Mouse (Mus musculus): ENCODE data around the gene Msh6. TPM values are rescaled to one million over a fixed set of nuclear protein-coding genes. Genes with fewer than 3 reads are reported as not detected.
"Not testable (repeated sequence)": the region's sequence is repeated elsewhere in the genome, so short reads cannot be mapped to it uniquely, and the experiment has no call there.

Msh6 gene
- 41.0 and 46.9 TPM in 2 replicates for polyA plus RNA-seq (2015; fragmentation: Nextera tagmentation; extraction: Ambion mirVana)

DNA sequence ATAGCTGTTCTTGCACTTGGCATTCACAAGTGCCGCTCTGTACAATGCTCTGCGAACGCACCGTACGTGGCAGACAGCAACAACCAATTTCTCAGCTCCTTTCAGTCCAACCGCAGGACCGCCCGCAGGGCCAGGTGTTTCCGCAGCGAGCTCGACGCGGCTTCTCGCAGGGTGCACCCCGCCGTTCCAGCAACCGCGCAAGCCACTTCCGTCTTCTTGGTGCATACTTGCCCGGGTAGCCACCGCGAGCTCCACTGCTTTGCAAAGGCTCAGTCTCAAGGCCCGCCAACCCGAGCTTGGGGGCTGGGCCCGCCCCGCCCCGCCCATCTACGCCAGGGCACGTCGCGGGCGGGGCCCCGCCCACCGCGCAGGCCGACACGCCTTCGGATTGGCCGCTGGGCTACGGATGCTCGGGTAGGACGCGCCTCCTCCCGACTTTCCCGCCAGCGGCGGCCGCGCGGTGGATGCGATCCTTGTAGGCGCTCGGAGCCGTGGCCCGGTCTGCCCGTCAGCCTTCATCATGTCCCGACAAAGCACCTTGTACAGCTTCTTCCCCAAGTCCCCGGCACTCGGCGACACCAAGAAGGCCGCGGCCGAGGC, at the start of gene Msh6:
Gene Msh6 (plus strand): TSS at position 434 of the 600 bp plus-strand sequence.
- no peaks in the 10 kb centered on the region for H3K9me3 ChIP-seq (ENCODE audit: control insufficient read depth, low read length)
- H3K4me2 ChIP-seq (ENCODE audit: low read length): peak within 1 kb of the TSS; percentile 79
- peaks cover 17% of the 10 kb centered on the region for H3K4me1 ChIP-seq (replicated peaks; ENCODE audit: control insufficient read depth, insufficient read depth, low read length)
- peak within 1 kb of the TSS; percentile 97 for H3K4me3 ChIP-seq (replicated peaks; ENCODE audit: low read length)
- peak within 1 kb of the TSS; percentile 91 for H3K27ac ChIP-seq (ENCODE audit: low read length)
- H3K27me3 ChIP-seq (replicated peaks; ENCODE audit: control insufficient read depth, insufficient read depth, low read length): no peaks in the 10 kb centered on the region
- H3K36me3 ChIP-seq (ENCODE audit: control insufficient read depth, insufficient read depth): no peaks in the 10 kb centered on the region
- peak within 1 kb of the TSS; percentile 91 for H3K9ac ChIP-seq (replicated peaks; ENCODE audit: low read depth, low read length)
- WGBS: 0% methylated on average over 63 of the region's 63 CpGs
- ATAC-seq: peak; percentile 99

GRCm38 (mm10) chr17:87934326-87934725, 40.5 kb upstream of the Msh6 start:
- Histone ChIP-seq H3K27ac (ENCODE audit: low read length) (no peak overlapping the region), H3K36me3 (ENCODE audit: control insufficient read depth, insufficient read depth) (no peaks in the 10 kb centered on the region), H3K4me2 (ENCODE audit: low read length) (no peak overlapping the region), H3K4me1 (replicated peaks; ENCODE audit: control insufficient read depth, insufficient read depth, low read length) (no peaks in the 10 kb centered on the region), H3K9ac (replicated peaks; ENCODE audit: low read depth, low read length) (no peak overlapping the region), H3K27me3 (replicated peaks; ENCODE audit: control insufficient read depth, insufficient read depth, low read length) (no peaks in the 10 kb centered on the region), H3K4me3 (replicated peaks; ENCODE audit: low read length) (no peak overlapping the region), H3K9me3 (ENCODE audit: control insufficient read depth, low read length) (no peaks in the 10 kb centered on the region)
- 87% methylated on average over 10 of the region's 10 CpGs for WGBS
- ATAC-seq: no peak

DNA sequence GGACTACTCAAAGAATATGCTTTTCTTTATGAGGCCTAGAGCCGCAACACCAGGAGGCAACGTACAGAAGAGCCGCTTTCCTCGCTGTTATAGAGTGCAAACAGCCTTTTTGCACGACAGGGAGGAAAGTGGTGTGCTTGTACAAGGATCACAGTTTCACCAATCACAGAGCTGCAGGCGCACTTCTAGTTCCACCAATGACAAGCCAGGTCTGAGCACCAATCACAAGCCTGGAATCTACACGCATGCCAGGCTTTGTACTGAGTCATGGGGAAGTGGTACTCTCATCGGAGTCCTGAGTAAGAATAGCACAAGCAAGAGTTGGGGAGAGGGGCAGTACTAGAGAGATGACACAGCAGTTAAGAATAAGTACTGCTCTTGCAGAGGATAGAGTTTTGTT, 40.1 kb upstream of the Msh6 start:
- Histone ChIP-seq H3K9ac (replicated peaks; ENCODE audit: low read depth, low read length) (no peak overlapping the region), H3K4me2 (ENCODE audit: low read length) (no peak overlapping the region), H3K27me3 (replicated peaks; ENCODE audit: control insufficient read depth, insufficient read depth, low read length) (no peaks in the 10 kb centered on the region), H3K4me1 (replicated peaks; ENCODE audit: control insufficient read depth, insufficient read depth, low read length) (no peaks in the 10 kb centered on the region), H3K27ac (ENCODE audit: low read length) (no peak overlapping the region), H3K4me3 (replicated peaks; ENCODE audit: low read length) (no peak overlapping the region), H3K36me3 (ENCODE audit: control insufficient read depth, insufficient read depth) (no peaks in the 10 kb centered on the region), H3K9me3 (ENCODE audit: control insufficient read depth, low read length) (no peaks in the 10 kb centered on the region)
- 90% methylated on average over 8 of the region's 8 CpGs for WGBS
- ATAC-seq: no peak

- no peak overlapping the region for H3K4me3 ChIP-seq (replicated peaks; ENCODE audit: low read length)
- H3K27me3 ChIP-seq (replicated peaks; ENCODE audit: control insufficient read depth, insufficient read depth, low read length): no peaks in the 10 kb centered on the region
- H3K36me3 ChIP-seq (ENCODE audit: control insufficient read depth, insufficient read depth): no peaks in the 10 kb centered on the region
- no peak overlapping the region for H3K27ac ChIP-seq (ENCODE audit: low read length)
- no peaks in the 10 kb centered on the region for H3K9me3 ChIP-seq (ENCODE audit: control insufficient read depth, low read length)
- WGBS: 81% methylated on average over 4 of the region's 4 CpGs
- no peak overlapping the region for H3K4me2 ChIP-seq (ENCODE audit: low read length)
- no peaks in the 10 kb centered on the region for H3K4me1 ChIP-seq (replicated peaks; ENCODE audit: control insufficient read depth, insufficient read depth, low read length)
- no peak overlapping the region for H3K9ac ChIP-seq (replicated peaks; ENCODE audit: low read depth, low read length)
- ATAC-seq: no peak
Observed at GRCm38 (mm10) chr17:87936156-87936555, 38.7 kb upstream of the Msh6 start.

- H3K9me3 ChIP-seq (ENCODE audit: control insufficient read depth, low read length): no peaks in the 10 kb centered on the region
- H3K27me3 ChIP-seq (replicated peaks; ENCODE audit: control insufficient read depth, insufficient read depth, low read length): no peaks in the 10 kb centered on the region
- H3K36me3 ChIP-seq (ENCODE audit: control insufficient read depth, insufficient read depth): no peaks in the 10 kb centered on the region
- ATAC-seq: peak; percentile 77
- H3K9ac ChIP-seq (replicated peaks; ENCODE audit: low read depth, low read length): no peak overlapping the region
- no peak overlapping the region for H3K4me2 ChIP-seq (ENCODE audit: low read length)
- no peaks in the 10 kb centered on the region for H3K4me1 ChIP-seq (replicated peaks; ENCODE audit: control insufficient read depth, insufficient read depth, low read length)
- no peak overlapping the region for H3K27ac ChIP-seq (ENCODE audit: low read length)
- no peak overlapping the region for H3K4me3 ChIP-seq (replicated peaks; ENCODE audit: low read length)
- WGBS: 47% methylated on average over 16 of the region's 16 CpGs
Observed at GRCm38 (mm10) chr17:87948965-87949584, 25.8 kb upstream of the Msh6 start.

- H3K4me1 ChIP-seq (replicated peaks; ENCODE audit: control insufficient read depth, insufficient read depth, low read length); H3K9ac ChIP-seq (replicated peaks; ENCODE audit: low read depth, low read length): not testable (repeated sequence)
- WGBS: 93% methylated on average over 12 of the region's 13 CpGs
Observed at GRCm38 (mm10) chr17:87954618-87955124, 20.2 kb upstream of the Msh6 start.

DNA sequence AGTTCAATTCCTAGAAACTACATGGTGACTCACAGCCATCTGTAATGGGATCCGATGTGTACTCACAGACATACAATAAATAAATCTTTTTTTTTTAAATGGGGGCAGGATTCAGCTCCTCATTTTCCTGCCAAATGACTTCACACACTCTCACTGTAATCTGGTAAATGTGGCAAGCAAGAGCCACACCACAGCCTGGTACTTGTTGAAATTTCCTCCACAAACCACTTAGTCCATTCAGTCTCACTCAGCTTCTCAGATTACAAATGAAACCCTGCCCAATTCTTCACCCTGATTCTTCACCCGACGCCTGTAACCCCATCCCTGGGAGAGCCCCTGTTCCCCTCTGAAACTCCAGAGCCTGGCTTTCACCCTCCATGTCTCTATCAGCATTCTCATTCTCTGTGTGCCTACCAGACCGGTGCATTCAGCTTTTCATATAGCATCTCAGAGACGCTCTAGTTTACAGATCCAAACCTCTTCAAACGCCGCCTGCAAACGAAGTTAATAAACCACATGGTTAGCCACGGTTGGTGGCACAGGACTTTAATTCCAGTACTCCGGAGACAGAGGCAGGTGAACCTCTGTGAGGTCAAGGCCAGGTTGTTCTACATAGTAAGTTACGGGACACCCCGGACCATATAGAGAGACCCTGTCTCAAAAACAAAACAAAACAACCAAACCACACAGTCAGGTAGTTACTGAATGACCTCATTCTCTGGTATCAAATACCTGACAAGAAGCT, 17.6 kb upstream of the Msh6 start:
- Histone ChIP-seq H3K27me3 (replicated peaks; ENCODE audit: control insufficient read depth, insufficient read depth, low read length) (no peaks in the 10 kb centered on the region), H3K36me3 (ENCODE audit: control insufficient read depth, insufficient read depth) (no peaks in the 10 kb centered on the region), H3K4me1 (replicated peaks; ENCODE audit: control insufficient read depth, insufficient read depth, low read length) (no peaks in the 10 kb centered on the region), H3K4me2 (ENCODE audit: low read length) (no peak overlapping the region), H3K27ac (ENCODE audit: low read length) (no peak overlapping the region), H3K4me3 (replicated peaks; ENCODE audit: low read length) (no peak overlapping the region), H3K9ac (replicated peaks; ENCODE audit: low read depth, low read length) (no peak overlapping the region), H3K9me3 (ENCODE audit: control insufficient read depth, low read length) (no peaks in the 10 kb centered on the region)
- ATAC-seq: no peak
- WGBS: 76% methylated on average over 12 of the region's 12 CpGs

More at GRCm38 (mm10) chr17:87954618-87955124, 20.2 kb upstream of the Msh6 start:
- not testable (repeated sequence) for H3K4me2 ChIP-seq (ENCODE audit: low read length); H3K27ac ChIP-seq (ENCODE audit: low read length); H3K4me3 ChIP-seq (replicated peaks; ENCODE audit: low read length); H3K9me3 ChIP-seq (ENCODE audit: control insufficient read depth, low read length); H3K27me3 ChIP-seq (replicated peaks; ENCODE audit: control insufficient read depth, insufficient read depth, low read length); H3K36me3 ChIP-seq (ENCODE audit: control insufficient read depth, insufficient read depth); ATAC-seq

- no peaks in the 10 kb centered on the region for H3K27me3 ChIP-seq (replicated peaks; ENCODE audit: control insufficient read depth, insufficient read depth, low read length)
- H3K27ac ChIP-seq (ENCODE audit: low read length): no peak overlapping the region
- no peak overlapping the region for H3K4me3 ChIP-seq (replicated peaks; ENCODE audit: low read length)
- no peak overlapping the region for H3K9ac ChIP-seq (replicated peaks; ENCODE audit: low read depth, low read length)
- no peak for ATAC-seq
- WGBS: 49% methylated on average over 8 of the region's 8 CpGs
- H3K4me1 ChIP-seq (replicated peaks; ENCODE audit: control insufficient read depth, insufficient read depth, low read length): no peaks in the 10 kb centered on the region
- H3K36me3 ChIP-seq (ENCODE audit: control insufficient read depth, insufficient read depth): no peaks in the 10 kb centered on the region
- H3K9me3 ChIP-seq (ENCODE audit: control insufficient read depth, low read length): no peaks in the 10 kb centered on the region; the same call in 1 of the 2 replicates
- H3K4me2 ChIP-seq (ENCODE audit: low read length): no peak overlapping the region
Observed at GRCm38 (mm10) chr17:87958283-87958682, 16.6 kb upstream of the Msh6 start.

GRCm38 (mm10) chr17:87959406-87959805, 15.5 kb upstream of the Msh6 start:
- not testable (repeated sequence) for H3K4me2 ChIP-seq (ENCODE audit: low read length); H3K4me3 ChIP-seq (replicated peaks; ENCODE audit: low read length); ATAC-seq; H3K36me3 ChIP-seq (ENCODE audit: control insufficient read depth, insufficient read depth); H3K27ac ChIP-seq (ENCODE audit: low read length); H3K27me3 ChIP-seq (replicated peaks; ENCODE audit: control insufficient read depth, insufficient read depth, low read length); H3K9ac ChIP-seq (replicated peaks; ENCODE audit: low read depth, low read length); H3K4me1 ChIP-seq (replicated peaks; ENCODE audit: control insufficient read depth, insufficient read depth, low read length); H3K9me3 ChIP-seq (ENCODE audit: control insufficient read depth, low read length)
- 93% methylated on average over 11 of the region's 11 CpGs for WGBS
